Mouse (Mus musculus): Measurements from ENCODE around the gene Psmg3. TPM values are rescaled to one million over a fixed set of nuclear protein-coding genes. Genes with fewer than 3 reads are reported as not detected.

The Psmg3 gene
- total and polyA plus RNA-seq, 2 experiments from 2014 or later, result 26.9 to 63.9 TPM

GRCm38 (mm10) chr5:139804573-139805111 is 22.0 kb downstream of the Psmg3 start:
- no peak overlapping the region for H3K4me3 ChIP-seq (ENCODE audit: low read depth, low read length)
- no peak overlapping the region for H3K9ac ChIP-seq
- ATAC-seq, result no peak
- H3K4me1 ChIP-seq (ENCODE audit: insufficient read depth), result no peaks in the 10 kb centered on the region
- H3K36me3 ChIP-seq (ENCODE audit: insufficient read depth), result peaks cover 15% of the 10 kb centered on the region
- no peak overlapping the region for H3K4me2 ChIP-seq (ENCODE audit: low read depth)
- 93% methylated on average over 11 of the region's 11 CpGs for WGBS
- no peaks in the 10 kb centered on the region for H3K9me3 ChIP-seq (ENCODE audit: low read length)
- no peak for TF ChIP-seq CTCF (IDR thresholded peaks at IDR 0.05; ENCODE audit: low read depth)
- no peak overlapping the region for H3K27ac ChIP-seq (ENCODE audit: low read depth, low read length)
- no peaks in the 10 kb centered on the region for H3K27me3 ChIP-seq (ENCODE audit: insufficient read depth, low read length)
- no peak for DNase-seq

GRCm38 (mm10) chr5:139804107-139804551 is 22.6 kb downstream of the Psmg3 start:
- H3K9ac ChIP-seq, result no peak overlapping the region
- H3K27ac ChIP-seq (ENCODE audit: low read depth, low read length), result no peak overlapping the region
- WGBS, result 8% methylated on average over 6 of the region's 6 CpGs
- DNase-seq (no peak), ATAC-seq (no peak)
- no peak overlapping the region for H3K4me3 ChIP-seq (ENCODE audit: low read depth, low read length)
- no peaks in the 10 kb centered on the region for H3K9me3 ChIP-seq (ENCODE audit: low read length)
- H3K36me3 ChIP-seq (ENCODE audit: insufficient read depth), result peaks cover 15% of the 10 kb centered on the region
- no peak for TF ChIP-seq CTCF (IDR thresholded peaks at IDR 0.05; ENCODE audit: low read depth)
- no peaks in the 10 kb centered on the region for H3K27me3 ChIP-seq (ENCODE audit: insufficient read depth, low read length)
- H3K4me2 ChIP-seq (ENCODE audit: low read depth), result no peak overlapping the region
- H3K4me1 ChIP-seq (ENCODE audit: insufficient read depth), result no peaks in the 10 kb centered on the region

- H3K4me3 ChIP-seq (ENCODE audit: low read depth, low read length), result no peak overlapping the region
- peak; percentile 52 for TF ChIP-seq CTCF (IDR thresholded peaks at IDR 0.05; ENCODE audit: low read depth)
- 5% methylated on average over 12 of the region's 12 CpGs for WGBS
- no peak overlapping the region for H3K9ac ChIP-seq
- H3K36me3 ChIP-seq (ENCODE audit: insufficient read depth), result peaks cover 15% of the 10 kb centered on the region
- ATAC-seq (peak; percentile 48), DNase-seq (no peak)
- H3K27ac ChIP-seq (ENCODE audit: low read depth, low read length), result no peak overlapping the region
- no peaks in the 10 kb centered on the region for H3K27me3 ChIP-seq (ENCODE audit: insufficient read depth, low read length)
- H3K4me2 ChIP-seq (ENCODE audit: low read depth), result no peak overlapping the region
- peaks cover 1% of the 10 kb centered on the region; the same call in 1 of the 2 replicates for H3K4me1 ChIP-seq (ENCODE audit: insufficient read depth)
- H3K9me3 ChIP-seq (ENCODE audit: low read length), result no peaks in the 10 kb centered on the region
These were observed 23.0 kb downstream of the Psmg3 start for GRCm38 (mm10) chr5:139803601-139804102.

- no peak overlapping the region for H3K9ac ChIP-seq
- H3K36me3 ChIP-seq (ENCODE audit: insufficient read depth), result peaks cover 15% of the 10 kb centered on the region
- no peak for ATAC-seq
- 75% methylated on average over 8 of the region's 8 CpGs for WGBS
- H3K4me3 ChIP-seq (ENCODE audit: low read depth, low read length), result no peak overlapping the region
- no peak for DNase-seq
- no peak for TF ChIP-seq CTCF (IDR thresholded peaks at IDR 0.05; ENCODE audit: low read depth)
- no peak overlapping the region for H3K27ac ChIP-seq (ENCODE audit: low read depth, low read length)
- H3K4me2 ChIP-seq (ENCODE audit: low read depth), result no peak overlapping the region
- no peaks in the 10 kb centered on the region for H3K27me3 ChIP-seq (ENCODE audit: insufficient read depth, low read length)
- no peaks in the 10 kb centered on the region for H3K9me3 ChIP-seq (ENCODE audit: low read length)
- peaks cover 6% of the 10 kb centered on the region for H3K4me1 ChIP-seq (ENCODE audit: insufficient read depth)
These were observed 23.5 kb downstream of the Psmg3 start for GRCm38 (mm10) chr5:139803165-139803564.

GRCm38 (mm10) chr5:139801880-139802279 is 24.8 kb downstream of the Psmg3 start:
- no peaks in the 10 kb centered on the region for H3K27me3 ChIP-seq (ENCODE audit: insufficient read depth, low read length)
- no peak overlapping the region for H3K27ac ChIP-seq (ENCODE audit: low read depth, low read length)
- H3K4me3 ChIP-seq (ENCODE audit: low read depth, low read length), result no peak overlapping the region
- H3K9me3 ChIP-seq (ENCODE audit: low read length), result no peaks in the 10 kb centered on the region
- H3K4me2 ChIP-seq (ENCODE audit: low read depth), result no peak overlapping the region
- WGBS, result 91% methylated on average over 10 of the region's 10 CpGs
- H3K4me1 ChIP-seq (ENCODE audit: insufficient read depth), result peaks cover 19% of the 10 kb centered on the region
- DNase-seq (no peak), ATAC-seq (no peak)
- no peak for TF ChIP-seq CTCF (IDR thresholded peaks at IDR 0.05; ENCODE audit: low read depth)
- H3K9ac ChIP-seq, result no peak overlapping the region
- H3K36me3 ChIP-seq (ENCODE audit: insufficient read depth), result peaks cover 15% of the 10 kb centered on the region

GRCm38 (mm10) chr5:139801231-139801630 is 25.5 kb downstream of the Psmg3 start:
- Histone ChIP-seq H3K27me3 (ENCODE audit: insufficient read depth, low read length) (no peaks in the 10 kb centered on the region), H3K9ac (no peak overlapping the region), H3K4me2 (ENCODE audit: low read depth) (no peak overlapping the region), H3K36me3 (ENCODE audit: insufficient read depth) (peaks cover 15% of the 10 kb centered on the region), H3K4me3 (ENCODE audit: low read depth, low read length) (no peak overlapping the region), H3K4me1 (ENCODE audit: insufficient read depth) (peaks cover 20% of the 10 kb centered on the region), H3K27ac (ENCODE audit: low read depth, low read length) (no peak overlapping the region), H3K9me3 (ENCODE audit: low read length) (no peaks in the 10 kb centered on the region)
- TF ChIP-seq CTCF (IDR thresholded peaks at IDR 0.05; ENCODE audit: low read depth), result no peak
- DNase-seq (no peak), ATAC-seq (no peak)
- 94% methylated on average over 8 of the region's 8 CpGs for WGBS

- Histone ChIP-seq H3K4me2 (ENCODE audit: low read depth) (no peak overlapping the region), H3K36me3 (ENCODE audit: insufficient read depth) (peaks cover 15% of the 10 kb centered on the region), H3K4me3 (ENCODE audit: low read depth, low read length) (no peak overlapping the region), H3K4me1 (ENCODE audit: insufficient read depth) (peaks cover 20% of the 10 kb centered on the region), H3K27me3 (ENCODE audit: insufficient read depth, low read length) (no peaks in the 10 kb centered on the region), H3K27ac (ENCODE audit: low read depth, low read length) (no peak overlapping the region), H3K9ac (no peak overlapping the region), H3K9me3 (ENCODE audit: low read length) (no peaks in the 10 kb centered on the region)
- ATAC-seq (no peak), DNase-seq (no peak)
- 90% methylated on average over 33 of the region's 33 CpGs for WGBS
- no peak for TF ChIP-seq CTCF (IDR thresholded peaks at IDR 0.05; ENCODE audit: low read depth)
These were observed 26.7 kb downstream of the Psmg3 start for GRCm38 (mm10) chr5:139799801-139800590.

Data from forebrain, postnatal 0 days (tissue).